Mouse (Mus musculus) mesoderm, embryonic 11.5 days (tissue): Measurements from ENCODE around the gene Gm47955.
"Not testable (repeated sequence)": the region's sequence is repeated elsewhere in the genome, so short reads cannot be mapped to it uniquely, and the experiment has no call there.

Source experiments
- DNase-seq: peaks from one replicate; pipeline ENCODE4 v3.0.0-alpha.2; 2012; ENCODE audit warnings: low read depth, low spot score

Gm47955 gene

DNA sequence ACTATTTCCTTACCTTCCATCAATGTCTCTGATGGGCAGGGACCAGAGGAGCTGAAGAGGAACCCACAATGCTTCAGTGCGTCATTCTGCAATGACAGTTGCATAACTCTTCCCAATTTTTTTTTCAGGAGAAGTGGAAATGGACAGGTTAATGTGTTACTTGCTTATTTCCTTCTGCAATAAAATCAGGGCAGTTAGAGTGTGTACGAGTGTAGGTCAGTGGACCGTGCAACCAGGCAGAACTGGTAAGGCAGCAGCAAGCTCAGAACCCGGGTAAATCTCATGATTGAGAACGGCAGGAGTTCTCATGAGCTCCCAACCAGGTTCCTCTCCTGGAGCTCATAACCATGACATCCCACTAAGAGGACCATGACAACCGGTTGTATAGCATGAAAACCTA lies 32.0 kb downstream of the Gm47955 start:
- no peak for DNase-seq

DNA sequence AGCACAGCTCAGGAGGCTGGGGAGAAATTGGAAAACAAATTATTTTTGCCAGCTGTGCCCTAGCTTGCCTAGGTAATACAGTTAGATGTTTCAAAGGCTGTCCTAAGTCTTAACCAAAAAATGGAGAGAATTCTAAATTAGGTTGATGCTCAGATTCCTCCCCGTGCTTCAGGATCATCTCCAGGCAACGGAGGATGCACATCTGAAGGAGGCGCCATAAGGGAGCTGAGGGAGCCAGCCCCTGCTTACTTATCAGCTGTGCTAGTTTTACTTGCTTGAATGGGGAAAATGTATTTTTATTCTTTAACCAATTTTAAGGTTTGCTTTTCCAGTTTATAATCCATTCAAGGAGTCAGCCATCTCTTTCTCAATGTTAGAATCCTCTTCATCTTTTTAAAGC lies 33.9 kb downstream of the Gm47955 start:
- no peak for DNase-seq

DNA sequence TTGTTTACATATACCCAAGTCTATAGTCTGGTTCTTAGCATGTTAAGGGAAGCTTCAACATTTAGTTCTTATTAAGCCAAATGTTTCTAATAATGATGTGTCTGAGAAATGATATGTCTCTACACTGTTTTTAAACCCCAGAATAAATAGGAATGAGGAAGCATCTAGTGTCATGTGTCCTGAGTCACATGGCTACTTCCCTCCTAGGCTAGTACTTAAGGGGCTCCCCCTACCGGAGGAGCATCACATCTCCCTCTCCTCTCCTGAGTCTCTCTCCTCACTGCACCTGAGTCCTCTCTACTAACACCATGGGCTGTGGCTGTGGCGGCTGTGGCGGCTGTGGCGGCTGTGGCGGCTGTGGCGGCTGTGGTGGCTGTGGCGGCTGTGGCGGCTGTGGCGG lies 40.2 kb downstream of the Gm47955 start, which contains the start of gene Gm47959:
Gene Gm47959 (plus strand): TSS at position 243 of the 400 bp plus-strand sequence.
- DNase-seq = not testable (repeated sequence)

DNA sequence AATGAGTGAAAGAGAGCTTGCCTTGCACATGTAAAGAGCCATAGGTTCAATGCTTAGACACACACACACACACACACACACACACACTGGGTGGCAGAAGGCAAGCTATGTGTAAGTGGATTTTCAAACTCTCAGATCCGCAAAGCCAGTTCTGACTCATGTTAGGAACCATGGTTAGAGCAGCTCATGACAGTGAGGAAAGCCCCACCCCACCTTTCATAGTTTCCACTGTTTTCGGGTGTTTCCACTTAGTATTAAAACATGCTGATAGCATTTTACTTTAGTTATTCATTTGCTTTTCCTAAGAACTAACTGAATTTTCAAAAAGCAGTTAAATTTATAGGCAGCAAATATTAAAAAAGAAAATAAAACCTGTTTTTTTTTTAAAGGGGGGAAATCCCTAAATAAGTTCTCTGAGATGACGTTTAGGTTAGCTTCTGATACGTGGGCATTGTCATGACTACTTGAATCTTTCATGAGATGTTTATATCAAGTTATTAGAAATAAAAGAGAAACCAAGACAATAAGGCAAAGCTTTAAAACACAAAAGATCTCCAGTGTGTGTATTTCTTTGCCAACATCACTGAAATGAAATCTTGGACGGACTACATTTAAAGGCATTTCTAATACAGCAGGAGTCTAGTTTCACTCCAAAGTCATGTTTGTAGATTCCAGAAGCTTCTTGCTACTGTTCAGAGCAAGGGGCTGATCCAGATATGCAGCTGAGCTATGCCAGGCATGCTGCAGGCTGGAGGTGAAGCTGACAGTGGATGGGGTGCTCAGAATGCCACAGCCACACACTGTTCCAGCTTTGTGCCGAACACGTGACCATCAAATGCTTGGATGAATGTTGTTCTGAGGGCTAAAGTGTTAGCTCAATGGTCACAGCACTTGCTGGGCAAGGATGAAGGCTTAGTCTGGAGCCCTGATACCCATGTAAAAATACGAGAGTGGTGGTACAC lies 46.4 kb downstream of the Gm47955 start:
- DNase-seq = no peak

DNA sequence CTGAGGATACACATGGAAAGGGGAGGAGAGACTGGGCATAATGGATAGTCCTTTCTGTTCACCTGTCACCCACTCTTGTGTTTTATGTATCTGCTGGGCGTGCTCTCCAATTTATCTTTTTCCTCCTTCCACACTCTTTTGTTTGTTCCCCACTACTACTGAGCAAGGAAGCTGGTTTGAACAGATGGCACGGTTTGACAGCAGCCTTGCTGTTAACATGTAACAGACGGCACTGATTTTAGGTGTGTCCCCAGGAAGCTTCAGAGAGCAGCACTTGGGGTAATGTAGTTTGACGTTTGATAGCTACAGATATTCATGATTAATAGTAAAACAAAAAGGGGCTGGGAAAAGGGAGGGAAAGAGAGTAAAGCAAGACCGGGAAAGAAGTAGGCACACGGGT lies 47.4 kb downstream of the Gm47955 start:
- DNase-seq = no peak
